Mouse (Mus musculus): ENCODE data around the gene Anapc2.

- peak; percentile 45; the same call in 1 of the 2 replicates for TF ChIP-seq EP300 (IDR thresholded peaks at IDR 0.05)
- TF ChIP-seq CTCF (IDR thresholded peaks at IDR 0.05), result no peak
Measured at GRCm38 (mm10) chr2:25224766-25225752, 47.2 kb upstream of the Anapc2 start.

Data from lung, postnatal 0 days (tissue).